Mouse (Mus musculus): Measurements from ENCODE around the gene Fgr.

The Fgr gene

DNA sequence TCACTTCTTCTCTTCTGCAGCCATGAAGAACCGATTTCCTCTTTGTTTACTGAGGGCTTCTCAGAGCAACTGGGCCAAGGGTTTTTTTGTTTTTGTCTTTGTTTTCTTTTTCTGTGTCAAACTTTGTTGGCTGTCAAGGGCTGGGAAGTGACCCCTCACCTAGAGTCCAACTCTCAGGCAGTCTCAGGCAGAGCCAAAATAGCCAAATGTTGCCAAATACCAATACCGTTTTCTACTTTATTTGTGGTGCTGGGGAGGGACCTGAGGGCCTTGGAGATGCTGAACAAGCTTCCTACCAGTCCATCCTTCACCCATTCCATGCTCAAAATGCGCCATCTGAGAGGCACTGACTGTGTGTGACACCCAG is 14.2 kb upstream of the Fgr start:
- DNase-seq: no peak

DNA sequence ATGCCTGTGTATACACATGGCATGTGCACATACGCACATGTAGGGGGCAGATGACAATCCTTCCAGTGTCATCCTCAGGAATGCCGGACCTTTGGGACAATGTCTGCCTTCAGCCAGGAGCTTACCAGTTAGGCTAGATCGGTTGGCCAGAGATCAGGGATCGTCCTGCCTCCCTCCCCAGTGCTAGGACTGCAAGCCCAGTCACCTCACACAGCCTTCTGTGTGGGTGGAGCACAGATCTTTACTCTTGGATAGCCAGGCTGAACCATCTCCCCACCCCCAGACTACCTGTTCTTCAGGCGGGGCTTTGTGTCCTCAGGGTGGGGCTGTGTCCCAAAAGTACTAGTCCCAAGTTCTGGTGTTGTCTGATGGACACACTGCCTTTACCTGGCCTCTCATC is 13.6 kb upstream of the Fgr start:
- DNase-seq: no peak

DNA sequence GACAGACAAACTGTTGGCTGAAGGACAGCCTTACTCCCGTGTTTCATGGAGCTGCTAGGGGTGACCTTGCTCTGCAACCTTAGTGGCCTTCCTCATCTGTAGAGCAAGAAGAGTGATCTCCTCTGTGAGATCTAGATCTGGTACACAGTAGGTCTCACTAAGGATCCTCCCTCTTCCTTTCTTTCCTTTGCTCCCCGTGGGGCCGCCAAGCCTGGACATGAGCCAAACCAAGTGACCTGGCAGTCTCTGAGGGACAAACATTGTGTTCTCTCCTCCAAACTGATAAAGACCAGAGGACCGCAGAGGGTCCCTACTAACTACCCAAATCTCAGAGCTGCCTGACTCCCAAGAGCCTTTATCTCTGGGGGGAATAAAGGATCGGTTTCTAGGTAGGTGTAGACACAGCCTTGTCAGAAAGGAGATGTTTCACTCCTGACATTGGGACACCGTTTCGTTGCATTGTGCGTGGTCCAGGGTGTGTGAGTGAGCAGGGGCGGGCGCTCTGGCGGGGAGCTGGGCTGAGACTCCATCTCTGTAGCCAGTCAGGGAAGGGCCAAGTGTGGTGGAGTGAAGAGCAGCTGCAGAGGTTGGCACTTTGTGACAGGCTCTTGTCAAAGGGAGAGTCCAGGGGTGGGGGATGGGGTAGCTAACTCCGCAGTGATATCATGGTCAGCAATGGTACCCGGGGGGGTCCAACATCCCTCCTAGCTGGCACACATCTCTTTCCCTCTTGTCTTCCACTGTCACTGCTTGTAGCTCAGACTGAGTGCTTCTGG is 12.8 kb upstream of the Fgr start:
- DNase-seq: no peak

DNA sequence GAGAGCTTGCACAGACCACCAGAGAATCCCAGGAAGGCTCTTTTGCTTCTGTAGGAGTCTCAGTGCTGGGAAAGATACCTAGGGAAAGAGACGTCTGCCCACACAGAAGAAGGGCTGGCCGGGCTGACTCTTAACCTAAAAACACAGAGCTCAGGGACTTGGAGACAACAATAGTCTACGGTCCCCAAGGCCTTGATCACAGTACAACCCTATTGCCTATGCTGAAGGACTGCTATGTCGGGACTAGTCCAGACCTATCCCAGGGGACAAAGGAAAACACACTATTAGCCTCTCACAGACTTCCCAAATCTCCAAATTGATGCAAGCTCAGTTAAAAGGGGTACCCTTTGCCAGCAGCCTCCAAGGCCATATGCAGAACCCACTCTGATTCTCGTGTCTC is 12.0 kb upstream of the Fgr start:
- no peak for DNase-seq

DNA sequence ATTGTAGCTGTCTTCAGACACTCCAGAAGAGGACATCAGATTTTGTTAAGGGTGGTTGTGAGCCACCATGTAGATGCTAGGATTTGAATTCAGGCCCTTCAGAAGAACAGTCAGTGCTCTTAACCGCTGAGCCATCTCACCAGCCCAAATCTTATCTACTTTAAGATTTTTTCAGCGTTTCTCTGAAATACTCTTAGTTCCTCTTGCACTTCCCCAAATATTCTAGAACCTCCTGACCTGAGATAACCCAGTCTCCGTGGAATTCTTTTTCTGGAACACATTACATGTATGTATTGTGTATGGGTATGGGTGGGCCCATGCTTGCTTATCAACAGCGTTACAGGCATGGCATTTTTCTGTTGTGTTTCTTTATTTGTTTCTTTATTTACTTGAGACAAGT is 11.3 kb upstream of the Fgr start:
- no peak for DNase-seq

DNA sequence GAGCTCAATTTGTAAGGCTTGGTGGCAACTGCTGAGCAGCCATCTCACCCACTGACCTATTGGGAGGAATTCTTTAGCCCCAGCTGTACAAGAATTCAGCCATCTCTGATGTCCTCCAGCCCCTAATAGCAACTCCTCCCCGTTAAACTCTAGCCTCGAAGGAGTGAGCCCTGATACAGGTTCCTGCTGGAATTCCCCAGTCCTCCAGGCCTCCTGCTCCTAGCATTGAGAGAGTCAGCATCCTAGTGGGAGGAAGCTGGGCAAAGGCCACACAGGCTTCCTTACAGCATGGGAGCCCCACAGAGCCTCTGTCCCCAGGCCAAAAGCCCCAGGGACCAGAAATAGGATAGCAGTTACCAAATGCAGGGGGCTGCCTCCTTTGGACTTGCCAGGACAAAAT is 10.5 kb upstream of the Fgr start:
- no peak for DNase-seq

DNA sequence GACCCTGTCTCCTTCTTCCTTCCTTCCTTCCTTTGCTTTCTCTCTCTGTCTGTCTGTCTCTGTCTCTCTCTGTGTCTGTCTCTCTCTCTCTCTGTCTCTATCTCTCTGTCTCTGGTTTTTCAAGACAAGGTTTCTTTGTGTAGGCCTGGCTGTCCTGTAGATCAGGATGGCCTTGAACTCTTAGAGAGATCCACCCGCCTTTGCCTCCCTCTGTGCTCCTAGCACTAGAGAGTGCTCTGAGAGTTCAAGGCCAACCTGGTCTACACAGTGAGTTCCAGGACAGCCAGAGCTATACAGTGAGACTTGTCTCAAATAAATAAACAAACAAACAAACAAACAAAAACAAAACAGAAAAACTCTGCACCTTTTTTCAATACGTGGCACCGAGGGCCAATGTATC is 9.8 kb upstream of the Fgr start:
- no peak for DNase-seq

DNA sequence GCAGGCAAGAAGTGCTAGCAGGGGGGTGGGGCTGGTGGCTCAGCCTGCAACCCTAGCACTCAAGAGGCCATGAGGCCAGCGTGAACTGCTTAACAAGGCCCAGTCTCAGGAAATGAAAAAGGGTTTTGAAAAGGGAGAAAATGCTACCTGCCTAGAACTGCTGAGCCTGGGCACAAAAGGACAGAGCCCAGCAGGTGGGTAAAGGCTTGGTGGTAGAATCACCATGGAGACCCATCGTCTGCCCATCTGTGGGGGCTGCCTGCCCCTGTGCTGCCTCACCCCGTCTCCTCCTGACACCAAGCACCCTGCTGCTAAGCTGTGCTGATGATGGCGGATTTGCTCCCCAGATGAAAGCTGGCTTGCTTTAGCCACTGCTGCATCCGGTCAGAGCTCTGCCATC is 9.4 kb upstream of the Fgr start:
- no peak for DNase-seq

DNA sequence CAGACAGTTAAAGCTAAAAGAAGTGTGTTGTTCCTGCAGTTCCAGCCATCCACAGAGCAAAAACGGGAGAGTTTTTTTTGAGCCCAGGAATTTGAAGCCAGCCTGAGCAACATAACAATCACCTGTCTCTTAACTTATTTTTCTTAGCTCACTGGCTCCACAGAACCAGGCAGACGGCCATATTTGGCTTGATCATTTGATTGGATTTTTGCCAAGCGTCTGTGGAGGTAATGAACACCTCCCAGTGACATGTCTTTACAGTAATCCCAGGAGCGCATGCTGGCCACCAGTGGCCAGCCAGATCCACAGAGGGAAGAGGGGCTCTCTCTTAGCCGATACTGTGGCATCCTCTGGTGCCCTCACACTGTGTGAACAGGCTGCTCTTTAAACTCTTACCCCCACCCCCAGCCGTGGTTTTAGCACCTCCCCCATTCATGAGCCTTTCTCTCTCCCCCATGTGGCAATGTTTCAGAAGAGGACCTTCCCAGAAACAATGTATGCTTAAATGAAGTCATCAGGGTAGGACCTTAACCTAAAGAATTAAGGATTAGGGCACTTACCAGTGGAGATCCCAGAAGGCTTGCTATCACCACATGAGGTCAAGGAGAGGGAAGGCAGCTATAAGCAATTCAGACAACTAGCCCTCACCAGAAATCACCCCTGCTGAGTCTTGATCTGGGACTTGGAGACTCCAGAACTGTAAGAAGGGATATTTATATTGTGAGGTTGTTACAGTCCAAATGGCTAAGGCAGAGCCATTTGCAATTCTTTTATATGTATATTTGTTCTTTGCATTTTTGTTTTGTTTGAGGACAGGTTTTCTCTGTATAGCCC is 5.6 kb upstream of the Fgr start:
- no peak for DNase-seq

DNA sequence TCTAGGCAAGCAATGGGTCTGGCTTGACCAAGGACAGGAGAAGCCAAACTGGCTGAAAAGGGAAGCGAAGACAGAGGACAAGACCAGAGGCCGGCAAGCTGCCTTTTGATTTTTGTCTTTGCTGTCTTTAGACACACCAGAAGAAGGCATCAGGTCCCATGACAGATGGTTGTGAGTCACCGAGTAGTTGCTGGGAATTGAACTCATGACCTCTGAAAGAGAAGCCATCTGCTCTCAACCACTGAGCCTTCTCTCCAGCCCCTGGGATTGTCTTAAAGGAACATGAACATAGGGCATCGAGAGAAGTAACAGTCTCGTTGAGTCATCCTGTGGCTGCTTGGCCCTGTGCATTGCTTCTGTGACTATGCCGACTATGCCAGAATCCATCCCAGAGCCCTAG is 2.3 kb upstream of the Fgr start:
- no peak for DNase-seq

DNA sequence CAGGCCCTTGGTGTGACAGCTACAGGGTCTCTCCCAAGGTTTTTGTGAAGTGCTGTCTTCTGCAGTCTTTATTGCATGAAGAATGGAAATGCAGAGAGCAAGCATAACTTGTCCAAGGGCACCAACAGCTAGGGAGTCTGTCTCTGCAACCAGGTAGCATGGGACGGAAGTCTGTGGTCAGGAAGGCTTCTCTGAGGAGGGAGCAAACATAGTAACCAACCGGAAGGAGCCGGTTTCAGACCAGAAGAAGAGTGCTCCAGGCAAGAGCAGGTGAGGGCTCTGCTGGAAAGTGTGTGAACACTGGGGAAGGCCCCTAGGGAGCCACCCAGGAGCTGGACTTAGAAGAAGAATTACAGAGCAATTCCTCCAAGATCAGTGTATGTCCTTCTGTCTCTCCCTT is 1.8 kb upstream of the Fgr start:
- DNase-seq: no peak

DNA sequence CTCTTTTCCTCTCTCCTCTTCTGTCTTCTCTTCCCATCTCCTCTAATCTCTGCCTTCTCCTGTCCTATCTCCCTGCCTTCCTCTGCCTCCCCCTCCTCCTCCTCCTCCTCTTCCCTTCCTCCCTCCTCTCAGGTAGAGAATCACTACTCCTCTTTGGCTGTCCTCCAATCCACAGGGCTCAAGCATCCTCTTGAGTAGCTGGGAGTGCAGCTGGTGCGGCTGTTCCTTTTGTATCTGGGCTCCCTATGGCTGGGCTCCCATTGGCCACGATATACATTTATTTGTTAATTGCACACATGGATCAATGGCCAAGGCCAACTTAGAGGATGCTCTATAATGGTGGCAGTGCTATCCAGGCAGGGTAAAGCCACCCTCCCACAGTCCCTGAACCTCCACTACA is 1.3 kb upstream of the Fgr start:
- DNase-seq: no peak

DNA sequence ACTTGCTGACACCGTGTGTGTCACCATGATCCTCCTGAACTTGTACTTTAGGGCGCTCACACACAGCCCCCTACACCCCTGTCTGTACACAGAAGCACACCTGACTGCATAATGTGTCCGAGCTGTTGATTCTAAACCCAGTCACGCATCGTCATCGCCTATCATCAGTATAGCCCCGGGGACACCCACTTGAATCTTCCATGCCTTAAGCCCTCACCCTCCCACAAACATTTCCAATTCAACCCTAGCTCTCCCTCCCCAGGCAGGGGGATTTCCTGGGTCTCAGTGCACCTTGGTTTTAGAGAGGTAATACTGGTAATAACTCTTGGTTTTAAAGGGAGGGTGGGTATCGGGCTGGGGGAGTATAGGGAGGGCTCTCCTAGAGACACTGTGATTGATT is 709 bp upstream of the Fgr start:
- DNase-seq: no peak

DNA sequence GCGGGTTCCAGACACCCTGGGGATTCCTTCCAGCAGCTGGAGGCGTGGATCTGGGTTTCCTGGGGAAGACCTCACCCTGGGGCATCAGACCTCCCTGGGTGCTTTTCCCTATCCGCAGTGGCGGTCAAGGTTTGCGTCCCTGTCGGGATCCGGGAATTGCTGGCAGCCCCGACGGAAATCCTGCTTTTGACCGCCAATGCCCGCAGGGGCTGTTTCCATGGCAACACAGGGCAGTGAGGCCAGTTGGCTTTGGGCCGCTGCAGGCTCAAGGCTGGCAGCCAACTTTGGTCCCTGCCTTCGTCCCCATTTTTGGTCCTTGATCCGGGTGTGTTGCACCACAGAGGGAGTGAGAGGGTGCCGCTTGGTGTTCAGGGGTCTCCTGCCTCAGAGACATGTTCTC is 1.0 kb downstream of the Fgr start:
- DNase-seq: peak; percentile 58

DNA sequence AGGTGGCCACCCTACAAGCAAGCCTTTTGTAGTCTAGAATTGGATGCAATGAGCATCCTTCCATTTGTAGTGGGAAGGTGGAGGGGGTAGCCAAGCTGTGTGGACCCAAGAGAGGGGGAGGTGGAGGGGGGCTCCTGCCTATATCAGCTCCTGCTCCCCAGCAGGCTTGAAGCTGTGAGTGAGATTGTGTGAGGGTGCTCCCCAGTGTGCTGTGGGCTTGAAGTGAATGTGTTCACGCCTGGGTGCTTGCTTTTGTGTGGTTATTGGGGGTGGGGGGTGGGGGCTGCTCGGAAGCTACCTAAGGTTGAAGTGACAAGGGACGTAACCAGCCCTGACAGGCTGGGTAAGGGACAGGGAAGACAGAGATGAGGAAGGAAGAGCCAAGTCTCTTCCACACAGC is 1.9 kb downstream of the Fgr start:
- DNase-seq: no peak

DNA sequence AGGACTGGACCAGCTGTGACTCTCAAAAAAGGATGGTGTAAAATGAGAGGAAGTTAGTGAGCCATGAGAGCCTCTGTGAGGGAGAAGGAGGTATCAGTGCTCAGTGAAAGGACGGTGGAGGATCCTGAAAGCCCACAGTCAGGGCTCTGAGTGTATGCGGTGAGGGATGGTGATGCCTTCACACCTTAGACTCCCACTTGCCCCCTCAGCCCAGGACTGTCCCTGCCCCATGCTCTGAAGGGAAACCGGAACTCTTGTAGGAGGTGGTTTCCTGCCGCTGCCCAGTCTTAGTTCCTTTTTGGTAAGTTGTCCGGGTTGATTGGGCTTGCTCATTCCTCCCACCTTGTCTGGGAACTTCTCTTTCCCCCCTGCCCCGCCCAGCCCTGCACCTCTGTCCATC is 2.8 kb downstream of the Fgr start:
- no peak for DNase-seq

DNA sequence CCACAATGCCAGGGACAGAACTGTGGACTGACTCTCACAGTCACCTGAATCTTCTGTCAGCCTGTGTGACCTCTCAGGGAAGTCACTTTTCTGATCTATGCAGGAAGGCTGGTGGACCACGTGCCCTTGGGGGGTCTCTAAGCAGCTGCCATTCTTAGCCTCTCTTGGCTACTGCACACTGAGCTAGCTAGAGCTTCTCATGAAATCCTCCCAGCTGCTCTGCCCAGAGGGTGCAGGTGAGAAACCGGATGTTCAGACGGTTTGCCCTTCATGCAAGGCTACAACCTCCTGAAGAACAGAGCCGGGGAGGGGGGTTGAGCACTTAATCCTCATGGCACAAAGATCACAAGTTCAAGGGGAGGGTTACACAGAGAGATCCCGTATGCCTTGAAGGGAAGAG is 3.7 kb downstream of the Fgr start:
- no peak for DNase-seq

DNA sequence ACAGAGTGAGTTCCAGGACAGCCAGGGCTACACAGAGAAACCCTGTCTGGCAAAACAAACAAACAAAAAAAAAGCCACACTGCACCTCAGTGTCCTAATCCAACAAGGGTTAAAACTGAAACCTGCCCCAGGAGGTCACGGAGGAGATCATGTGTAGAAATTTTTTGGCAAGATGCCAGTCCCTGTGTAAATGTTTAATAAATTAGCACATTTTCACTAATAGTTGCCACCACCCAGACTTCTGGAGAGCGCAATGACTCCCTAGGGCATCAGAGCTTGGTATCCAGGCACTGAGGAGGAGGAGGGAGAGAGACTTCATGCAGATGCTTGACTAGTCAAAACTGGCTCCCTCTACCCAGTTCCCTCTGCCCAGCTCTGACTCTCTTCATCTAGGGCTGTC is 5.3 kb downstream of the Fgr start:
- DNase-seq: no peak

DNA sequence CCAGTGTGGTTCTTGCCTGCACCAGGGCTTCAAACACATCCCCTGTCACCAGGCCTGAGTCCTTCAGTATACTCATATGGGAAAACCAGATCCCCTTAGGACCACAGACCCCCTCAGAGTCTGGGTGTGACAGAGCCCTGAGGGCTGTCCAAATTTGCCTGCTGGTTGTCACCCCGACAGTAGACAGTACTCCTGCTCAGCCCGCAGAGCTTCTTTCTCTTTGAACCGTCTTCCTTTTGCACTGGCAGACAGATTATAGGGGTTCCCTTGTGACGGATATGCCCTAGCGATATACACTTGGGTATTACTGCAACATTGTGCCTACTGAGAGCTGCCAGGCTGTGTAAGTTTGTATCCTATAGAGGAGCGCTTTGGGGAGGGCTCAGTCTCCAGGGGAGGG is 7.7 kb downstream of the Fgr start:
- no peak for DNase-seq

DNA sequence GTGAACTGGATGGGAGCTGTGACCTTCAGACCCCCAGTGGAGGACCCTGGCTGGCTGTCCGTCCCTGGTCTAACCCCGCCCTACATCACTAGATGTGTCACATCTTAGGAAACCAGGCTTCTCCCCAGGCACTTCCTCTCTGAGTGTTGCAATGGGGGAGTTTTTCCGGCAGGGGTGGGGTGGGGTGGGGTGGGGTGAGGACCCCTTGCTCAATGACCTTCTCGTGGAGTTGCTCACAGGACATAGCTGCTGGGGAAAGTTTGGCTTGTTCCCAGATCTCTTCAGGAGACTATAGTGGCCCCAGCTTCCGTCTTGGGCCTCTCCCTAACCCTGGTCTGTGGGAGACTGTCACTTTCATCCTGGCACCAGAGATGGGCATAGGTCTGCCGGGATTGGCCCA is 9.1 kb downstream of the Fgr start:
- DNase-seq: no peak

DNA sequence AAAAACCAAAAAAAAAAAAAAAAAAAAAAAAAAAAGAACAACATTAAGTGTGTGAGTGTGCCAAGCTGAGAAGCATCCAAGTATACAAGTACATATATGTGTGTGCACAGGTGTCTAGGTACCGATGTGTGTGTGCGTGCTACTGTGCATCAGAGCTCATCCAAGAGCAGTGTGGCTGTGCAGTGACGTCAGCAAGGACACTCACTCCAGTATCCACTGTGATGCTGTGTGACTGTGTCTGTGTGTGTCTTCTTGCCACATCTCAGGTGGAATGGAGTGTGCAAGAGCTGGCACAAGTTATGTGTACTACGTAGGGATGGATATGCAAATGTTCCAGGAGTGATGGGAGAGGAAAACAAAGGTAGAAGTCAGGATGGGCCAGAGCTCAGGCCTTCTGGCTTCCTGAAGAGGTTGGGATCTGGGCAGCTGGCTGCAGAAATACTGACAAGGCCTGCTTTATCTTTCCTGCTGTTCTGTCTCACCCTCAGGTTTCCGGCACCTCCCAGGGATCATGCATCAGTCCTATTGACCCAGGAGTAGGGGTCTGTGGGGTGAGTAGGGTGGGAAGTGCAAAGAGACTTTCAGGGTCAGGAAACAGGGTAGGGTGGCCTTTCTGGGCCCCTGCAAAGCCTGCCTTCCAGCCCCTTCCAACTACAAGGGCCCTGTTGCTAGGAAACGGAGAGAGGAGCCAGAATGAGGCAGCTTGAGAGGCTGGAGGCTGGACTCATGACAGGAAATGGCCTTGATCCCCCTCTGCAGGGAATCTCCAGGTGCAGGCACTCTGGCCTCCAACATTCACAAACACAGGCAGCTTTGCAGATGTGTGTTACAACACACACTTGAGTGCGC is 10.0 kb downstream of the Fgr start:
- peak; percentile 44 for DNase-seq

DNA sequence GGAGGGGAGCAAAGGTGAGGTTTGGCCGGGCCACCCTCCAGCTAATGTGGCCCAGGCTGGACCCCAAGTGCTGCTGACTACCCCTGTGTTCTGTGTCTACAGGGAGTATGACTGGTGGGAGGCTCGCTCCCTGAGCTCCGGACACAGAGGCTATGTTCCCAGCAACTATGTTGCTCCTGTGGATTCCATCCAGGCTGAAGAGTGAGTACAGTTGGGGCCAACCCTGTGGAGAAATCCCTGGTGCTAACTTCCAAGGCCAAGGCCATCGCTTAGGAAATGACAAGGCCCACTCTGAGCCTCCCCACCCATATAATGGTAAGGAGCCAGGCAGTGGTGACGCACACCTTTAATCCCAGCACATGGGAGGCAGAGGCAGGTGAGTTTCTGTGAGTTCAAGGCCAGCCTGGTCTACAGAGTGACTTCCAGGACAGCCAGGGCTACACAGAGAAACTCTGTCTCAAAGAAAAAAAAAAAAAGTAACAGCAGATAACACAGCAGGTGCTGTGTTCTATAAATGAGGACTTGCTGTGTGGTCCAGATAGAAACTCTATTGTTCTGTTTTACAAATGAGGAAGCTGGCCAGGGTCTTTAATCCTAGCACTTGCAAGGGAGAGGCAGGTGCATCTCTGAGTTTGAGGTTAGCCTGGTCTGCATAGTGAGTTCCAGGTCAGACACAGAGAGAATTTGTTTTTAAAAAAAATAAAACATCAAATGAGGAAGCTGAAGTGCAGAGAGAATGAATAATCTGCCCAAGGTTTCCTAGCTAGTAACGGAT is 14.9 kb downstream of the Fgr start:
- no peak for DNase-seq

DNA sequence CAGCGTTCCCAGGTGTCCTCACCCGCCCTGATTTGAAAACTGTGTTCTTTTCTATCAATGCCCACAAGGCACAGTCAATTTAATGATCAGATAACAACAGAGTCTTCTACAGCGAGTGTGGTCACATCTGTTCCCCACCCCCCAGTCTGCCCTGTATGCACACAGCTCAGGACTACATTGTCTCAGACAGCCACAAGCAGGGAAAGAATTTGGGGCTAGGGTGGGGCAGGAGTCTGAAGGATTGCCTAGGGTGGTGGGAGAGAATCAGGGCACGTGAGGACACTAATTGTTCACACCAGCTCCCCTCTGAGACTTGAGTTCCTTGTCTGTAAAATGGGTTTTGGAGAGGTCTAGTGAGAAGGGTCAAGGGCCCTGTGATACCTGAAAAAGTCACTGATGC is 19.7 kb downstream of the Fgr start:
- no peak for DNase-seq

Data from right cerebral cortex, postnatal 4 days (tissue).